In the genomic region with DNA sequence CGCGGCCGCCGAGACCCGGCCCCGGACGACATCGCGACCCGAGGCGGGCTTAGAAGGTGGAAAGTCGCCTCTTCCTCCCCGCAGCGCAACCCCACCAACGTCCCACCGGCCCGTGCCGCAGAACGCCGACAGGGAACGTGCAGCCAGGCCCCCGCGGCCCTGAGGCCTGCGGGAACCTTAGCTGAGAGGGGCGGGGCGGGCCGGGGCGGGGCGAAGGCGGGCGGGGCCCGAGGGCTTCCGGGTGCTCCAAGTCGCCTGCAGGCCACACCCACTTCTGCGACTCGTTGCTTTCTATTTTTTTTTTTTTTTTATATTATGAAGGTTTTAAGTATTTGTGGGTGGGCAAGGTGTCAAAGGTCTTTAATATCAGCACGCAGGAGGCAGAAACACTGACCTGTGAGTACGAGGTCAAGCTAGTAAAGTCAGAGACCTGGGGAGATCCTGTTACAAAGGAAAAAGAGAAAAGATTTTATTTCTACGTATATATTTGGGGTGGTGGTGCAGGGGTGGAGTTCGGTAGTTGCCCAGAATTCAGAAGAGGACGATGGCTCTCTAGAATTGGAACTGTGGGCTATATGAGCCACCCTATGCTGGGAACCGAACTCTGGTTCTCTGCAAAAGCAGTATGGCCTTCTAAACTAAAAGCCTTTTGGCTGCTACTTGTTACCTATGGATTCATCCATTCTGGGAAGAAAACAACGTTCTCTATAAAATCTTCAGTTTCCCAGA, we compare ENCODE assay signal across 8 mouse cellular contexts. TPM values are rescaled to one million over a fixed set of nuclear protein-coding genes. Genes with fewer than 3 reads are reported as not detected.
DNase-seq lines count a peak whose midpoint lies in the region; ATAC-seq and TF ChIP-seq lines count a peak whose summit lies in the region.

No protein-coding gene starts in this region.

- peak overlapping the region; percentile 69 for H3K4me2 ChIP-seq in embryonic facial prominence, embryonic 15.5 days (replicated peaks)
- H3K4me2 ChIP-seq in heart, postnatal 0 days (ENCODE audit: low read depth, low read length): peak overlapping the region; percentile 93

- peak overlapping the region; percentile 92 for H3K4me3 ChIP-seq in embryonic facial prominence, embryonic 15.5 days (replicated peaks)
- peak overlapping the region; percentile 90 for H3K4me3 ChIP-seq in heart, postnatal 0 days (ENCODE audit: low read depth, low read length)

- WGBS in embryonic facial prominence, embryonic 15.5 days: 3% methylated on average over 42 of the region's 43 CpGs
- WGBS in heart, postnatal 0 days: 3% methylated on average over 35 of the region's 43 CpGs

- H3K36me3 ChIP-seq in embryonic facial prominence, embryonic 15.5 days: peaks cover 11% of the 10 kb centered on the region; the same call in 1 of the 2 replicates
- H3K36me3 ChIP-seq in heart, postnatal 0 days (replicated peaks; ENCODE audit: control insufficient read depth, insufficient read depth, low read length): 0 out of 2 replicates have a peak, but pooled peaks cover 4% of the 10 kb centered on the region

- H3K27me3 ChIP-seq in embryonic facial prominence, embryonic 15.5 days: no peaks in the 10 kb centered on the region
- H3K27me3 ChIP-seq in heart, postnatal 0 days (ENCODE audit: control insufficient read depth, insufficient read depth, low read length): no peaks in the 10 kb centered on the region

- no peaks in the 10 kb centered on the region for H3K9me3 ChIP-seq in embryonic facial prominence, embryonic 15.5 days (replicated peaks)
- H3K9me3 ChIP-seq in heart, postnatal 0 days (replicated peaks; ENCODE audit: control insufficient read depth, low read length): no peaks in the 10 kb centered on the region

- no peak for TF ChIP-seq EP300 in heart, postnatal 0 days (IDR thresholded peaks at IDR 0.05; ENCODE audit: low read depth)

- 0 out of 2 replicates have a peak, but pooled peaks have one; percentile 5 for TF ChIP-seq CTCF in heart, postnatal 0 days (IDR thresholded peaks at IDR 0.05; ENCODE audit: low read depth)

- peak overlapping the region; percentile 89 for H3K9ac ChIP-seq in embryonic facial prominence, embryonic 15.5 days
- H3K9ac ChIP-seq in heart, postnatal 0 days (replicated peaks; ENCODE audit: low read depth, low read length): peak overlapping the region; percentile 89

- peak; percentile 87 for ATAC-seq in embryonic facial prominence, embryonic 15.5 days (ENCODE audit: insufficient number of reproducible peaks, low FRiP score, low TSS enrichment, low read depth)
- ATAC-seq in heart, postnatal 0 days (ENCODE audit: insufficient read depth, low read depth): peak; percentile 92

- peak overlapping the region; percentile 90 for H3K27ac ChIP-seq in embryonic facial prominence, embryonic 15.5 days (replicated peaks)
- peak overlapping the region; percentile 87 for H3K27ac ChIP-seq in heart, postnatal 0 days (ENCODE audit: low read depth)

- peak; percentile 67 to 74 for DNase-seq in cerebellum, adult 18-20 months
- no peak for DNase-seq in cerebellum, adult 8-10 months
- DNase-seq in adrenal gland, adult 8-10 months: peak; percentile 35
- peak; percentile 85 for DNase-seq in heart, postnatal 0 days (ENCODE audit: low spot score)
- DNase-seq in kidney, postnatal 4 days: peak; percentile 78 to 87
- peak; percentile 76 to 81 for DNase-seq in lung, postnatal 4 days
- peak; percentile 87 for DNase-seq in retina, postnatal 1 day

- H3K4me1 ChIP-seq in embryonic facial prominence, embryonic 15.5 days: 0 out of 2 replicates have a peak, but pooled peaks cover 2% of the 10 kb centered on the region
- H3K4me1 ChIP-seq in heart, postnatal 0 days (ENCODE audit: control insufficient read depth, insufficient read depth): peaks cover 3% of the 10 kb centered on the region; the same call in 1 of the 2 replicates

RNA-seq across cellular contexts. Expression of a gene that starts 1.2 kb away (rescaled TPM):
- total RNA-seq in adrenal gland, adult 8-10 months (2022): 10 to 100 TPM; 33.9 to 41.3 (median 35.9) TPM
- polyA plus RNA-seq in embryonic facial prominence, embryonic 15.5 days (2015; fragmentation: Nextera tagmentation; extraction: Ambion mirVana): 68.3 and 70.9 TPM in 2 replicates
- 41.5 and 47.1 TPM in 2 replicates for total RNA-seq in heart, postnatal 0 days (2014; rRNA removed; ENCODE audit: low replicate concordance)
- polyA plus RNA-seq in heart, postnatal 0 days (2015; fragmentation: Nextera tagmentation; extraction: Ambion mirVana): 50.9 and 54.7 TPM in 2 replicates

RNA-seq across cellular contexts. Expression of a gene that starts 7.2 kb away (rescaled TPM):
- total RNA-seq in adrenal gland, adult 8-10 months (2022): 10 to 100 TPM; 18.1 to 34.9 (median 27.1) TPM
- polyA plus RNA-seq in embryonic facial prominence, embryonic 15.5 days (2015; fragmentation: Nextera tagmentation; extraction: Ambion mirVana): 12.8 and 15.0 TPM in 2 replicates
- total RNA-seq in heart, postnatal 0 days (2014; rRNA removed; ENCODE audit: low replicate concordance): 17.2 and 18.9 TPM in 2 replicates
- 5.2 and 5.5 TPM in 2 replicates for polyA plus RNA-seq in heart, postnatal 0 days (2015; fragmentation: Nextera tagmentation; extraction: Ambion mirVana)

RNA-seq across cellular contexts. Expression of a gene that starts 14.2 kb away (rescaled TPM):
- not detected for total RNA-seq in adrenal gland, adult 8-10 months (2022)
- not detected in 2 replicates for polyA plus RNA-seq in embryonic facial prominence, embryonic 15.5 days (2015; fragmentation: Nextera tagmentation; extraction: Ambion mirVana)
- not detected in 2 replicates for total RNA-seq in heart, postnatal 0 days (2014; rRNA removed; ENCODE audit: low replicate concordance)
- not detected in 2 replicates for polyA plus RNA-seq in heart, postnatal 0 days (2015; fragmentation: Nextera tagmentation; extraction: Ambion mirVana)

RNA-seq across cellular contexts. Expression of a gene that starts 57.0 kb away (rescaled TPM):
- 10 to 100 TPM in 2 of 4 experiments, 1 to 10 TPM in 2; 5.1 to 15.9 (median 9.6) TPM for total RNA-seq in adrenal gland, adult 8-10 months (2022)
- 5.0 and 7.4 TPM in 2 replicates for polyA plus RNA-seq in embryonic facial prominence, embryonic 15.5 days (2015; fragmentation: Nextera tagmentation; extraction: Ambion mirVana)
- 0.69 and 1.6 TPM in 2 replicates for total RNA-seq in heart, postnatal 0 days (2014; rRNA removed; ENCODE audit: low replicate concordance)
- 0.62 and 0.85 TPM in 2 replicates for polyA plus RNA-seq in heart, postnatal 0 days (2015; fragmentation: Nextera tagmentation; extraction: Ambion mirVana)
